Mouse (Mus musculus) monocyte, adult 2 months (primary cell): ENCODE data around the gene Dph6.
A peak's percentile ranks its signal among the peaks of the same experiment; 100 is the strongest.
"Not testable (repeated sequence)": the region's sequence is repeated elsewhere in the genome, so short reads cannot be mapped to it uniquely, and the experiment has no call there.

Experiments used
- DNase-seq, 2 experiments: peaks; one replicate each; pipeline ENCODE4 v3.0.0; 2022; ENCODE audit warnings: low spot score in 2 of 2, low read depth in 1 of 2

Gene Dph6

GRCm38 (mm10) chr2:114654365-114655239 lies at the start of gene Dph6:
Gene Dph6, minus strand, starts transcription at chr2:114654964.
- DNase-seq = peak; percentile 54 to 76

- DNase-seq = no peak
Observed at GRCm38 (mm10) chr2:114700966-114701685, 46.4 kb upstream of the Dph6 start.

GRCm38 (mm10) chr2:114691607-114692006 lies 36.8 kb upstream of the Dph6 start:
- DNase-seq = no peak

DNA sequence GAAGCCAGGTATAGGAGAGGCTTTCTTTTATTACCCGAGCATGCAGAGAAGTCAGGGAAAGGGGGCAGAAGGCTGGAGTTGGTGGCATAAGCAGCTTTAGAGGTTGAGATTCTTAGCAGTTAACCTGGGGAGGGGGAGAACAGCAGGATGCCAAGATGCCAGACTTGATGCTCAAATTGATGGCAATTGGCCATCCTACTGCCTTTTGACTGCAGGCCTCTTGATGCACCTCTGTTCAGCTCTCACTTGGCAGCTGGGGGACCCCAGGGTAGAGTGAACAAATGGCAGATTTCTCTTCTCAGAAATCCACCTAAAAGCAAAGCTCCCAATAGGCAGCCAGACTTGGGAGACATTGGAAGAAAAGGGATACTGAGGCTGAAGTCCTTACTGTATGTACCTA lies 32.7 kb upstream of the Dph6 start:
- no peak for DNase-seq

- DNase-seq = no peak
Observed at GRCm38 (mm10) chr2:114687081-114687480, 32.3 kb upstream of the Dph6 start.

DNA sequence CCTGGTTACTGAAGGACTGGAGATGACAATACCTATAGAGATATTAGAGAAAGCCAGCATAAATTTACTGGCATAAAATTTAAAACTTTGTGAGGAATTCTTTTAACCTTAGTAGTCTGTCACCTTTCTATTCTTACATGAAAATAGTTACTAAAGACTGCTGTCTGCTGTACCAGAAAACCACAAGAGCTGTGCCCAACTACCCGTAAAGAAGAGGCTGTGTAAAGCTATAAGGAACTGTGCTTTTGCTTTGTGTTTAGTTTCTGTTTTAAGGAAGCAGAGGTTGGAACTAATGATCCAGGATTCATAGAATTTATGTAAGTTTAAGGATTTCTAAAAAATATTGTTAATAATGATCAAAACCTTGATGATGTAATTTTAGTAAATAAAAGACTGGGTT lies 19.1 kb upstream of the Dph6 start:
- no peak for DNase-seq

DNA sequence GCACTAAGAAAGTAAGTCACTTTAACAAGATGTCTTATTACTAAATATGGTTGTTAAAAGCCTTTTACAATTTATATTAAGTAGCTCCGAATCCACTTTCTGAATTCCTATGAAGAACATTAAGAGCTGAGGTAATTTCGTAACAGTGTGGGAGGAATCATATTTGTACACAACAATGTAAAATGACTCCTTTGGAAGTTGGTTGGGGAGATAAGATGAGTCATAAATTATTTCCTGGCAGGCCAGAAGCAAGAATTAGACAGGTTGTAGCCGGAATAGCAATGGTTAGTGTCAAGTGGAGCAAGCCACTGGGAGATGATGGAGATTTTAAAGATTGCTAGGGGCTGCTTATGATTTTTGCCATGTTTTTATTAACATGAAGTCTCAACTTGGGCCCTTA lies 16.2 kb upstream of the Dph6 start:
- no peak for DNase-seq

DNA sequence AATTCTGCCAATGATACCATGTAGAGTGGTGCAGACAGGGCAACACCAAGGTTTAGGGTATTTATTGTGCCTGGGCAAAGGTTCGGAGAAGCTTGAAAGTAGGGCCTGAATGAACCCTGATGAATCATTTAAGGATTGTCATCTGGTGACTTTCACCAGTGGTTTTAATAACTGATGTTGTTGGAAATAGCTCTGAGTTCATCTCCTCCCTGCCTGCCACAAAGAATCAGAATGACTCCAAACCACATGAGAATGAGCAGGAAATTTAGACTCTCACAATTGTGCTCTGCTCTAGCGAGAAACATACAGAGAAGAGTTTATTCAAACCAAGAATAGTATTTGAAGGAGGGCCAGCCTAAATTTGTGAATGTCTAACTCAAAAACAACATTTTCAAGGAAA lies 4.2 kb upstream of the Dph6 start:
- DNase-seq = no peak

- no peak for DNase-seq
Observed at GRCm38 (mm10) chr2:114646240-114646639, 8.5 kb downstream of the Dph6 start.

DNA sequence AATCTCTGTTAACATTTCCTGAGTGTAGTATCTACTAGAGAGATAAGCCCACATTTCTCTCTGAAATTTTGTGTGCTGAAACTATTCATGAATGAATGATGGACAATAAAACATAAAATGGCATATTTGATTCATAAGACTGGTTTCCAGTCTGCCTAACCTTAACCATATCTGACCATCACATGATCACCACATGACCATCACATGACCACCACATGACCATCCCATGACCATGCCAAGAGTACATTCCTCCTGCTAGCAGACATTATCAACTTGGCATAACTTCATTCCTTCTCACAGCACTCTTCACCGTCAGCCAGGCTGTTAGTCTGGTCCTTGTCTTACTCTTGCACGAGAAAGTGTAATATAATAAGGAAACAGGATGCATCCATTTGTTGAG lies 10.9 kb downstream of the Dph6 start:
- no peak for DNase-seq

- DNase-seq = no peak
Observed at GRCm38 (mm10) chr2:114624683-114625082, 30.1 kb downstream of the Dph6 start.

DNA sequence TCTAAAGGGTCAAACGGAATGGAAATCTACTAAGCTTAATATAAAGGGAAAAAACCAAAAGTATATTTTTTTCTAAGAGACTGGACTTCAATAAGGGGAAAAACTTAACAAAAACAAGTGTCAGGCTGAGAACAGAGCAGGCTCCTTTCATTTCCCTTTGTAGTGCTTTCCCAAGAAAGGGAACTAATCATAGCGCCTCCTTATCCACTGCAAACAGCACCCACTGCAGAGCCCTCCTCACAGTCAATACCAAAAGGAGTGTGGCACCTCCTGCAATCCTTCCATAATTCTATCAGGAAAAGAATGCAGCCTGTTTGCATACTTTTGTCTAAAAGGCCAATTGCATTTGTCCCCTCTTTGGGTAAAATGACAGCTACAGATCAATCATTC lies 32.2 kb downstream of the Dph6 start:
- DNase-seq = no peak

DNA sequence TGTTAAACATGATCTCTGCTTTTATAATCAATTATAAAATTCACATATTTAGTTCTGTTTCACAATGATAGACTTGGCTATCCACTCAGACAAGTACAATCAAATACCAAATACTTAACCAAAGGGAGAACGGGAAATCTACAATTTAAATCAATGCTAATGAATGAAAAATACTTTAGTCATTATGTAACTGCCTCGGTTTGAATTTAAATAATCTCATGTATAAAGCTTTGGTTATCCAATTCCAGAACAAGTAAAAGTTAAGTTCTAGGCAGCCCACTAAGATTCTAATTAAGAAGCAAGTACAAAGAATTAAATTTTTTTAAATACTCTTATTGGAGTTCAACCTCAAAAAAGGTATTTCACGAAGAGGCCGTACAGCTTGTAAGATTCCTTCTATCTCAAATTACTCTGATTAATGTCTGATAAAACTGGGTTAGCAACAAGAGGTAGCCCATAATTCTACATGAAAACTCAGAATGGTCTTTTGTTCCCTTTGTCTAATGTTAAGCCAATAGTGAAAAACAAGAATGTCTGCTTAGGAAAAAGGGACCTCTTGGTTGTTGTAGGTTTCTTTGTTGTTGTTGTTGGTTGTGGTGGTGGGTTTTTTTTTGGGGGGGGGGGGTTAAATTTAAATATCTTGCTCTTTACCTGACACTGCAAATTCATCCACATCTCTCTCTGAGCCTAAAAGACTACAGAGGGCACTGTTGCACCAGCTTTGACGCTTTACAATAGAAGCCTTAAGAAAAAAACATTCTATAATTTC lies 32.8 kb downstream of the Dph6 start:
- no peak for DNase-seq

- DNase-seq = no peak
Observed at GRCm38 (mm10) chr2:114611576-114611975, 43.2 kb downstream of the Dph6 start.

DNA sequence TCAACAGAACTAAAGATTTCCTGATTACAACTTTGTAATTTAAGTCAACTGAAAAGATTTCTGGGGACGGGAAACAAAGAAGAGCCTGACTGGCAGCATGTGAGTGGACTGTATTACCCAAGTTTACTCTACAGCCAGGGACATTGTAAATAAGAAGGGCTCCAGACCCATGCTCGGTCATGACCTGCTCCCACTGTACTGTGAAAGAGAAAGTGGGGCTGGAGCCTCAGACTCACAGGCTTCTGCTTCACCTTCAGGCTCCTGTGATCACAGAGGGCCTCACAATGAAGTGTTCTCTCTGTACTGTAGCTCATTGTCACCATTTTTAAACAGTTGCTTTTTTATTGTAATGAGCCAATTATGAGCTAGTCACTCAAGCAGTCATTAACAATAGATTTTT lies 44.7 kb downstream of the Dph6 start:
- no peak for DNase-seq

- not testable (repeated sequence) for DNase-seq
Observed at GRCm38 (mm10) chr2:114605202-114605601, 49.6 kb downstream of the Dph6 start.

DNA sequence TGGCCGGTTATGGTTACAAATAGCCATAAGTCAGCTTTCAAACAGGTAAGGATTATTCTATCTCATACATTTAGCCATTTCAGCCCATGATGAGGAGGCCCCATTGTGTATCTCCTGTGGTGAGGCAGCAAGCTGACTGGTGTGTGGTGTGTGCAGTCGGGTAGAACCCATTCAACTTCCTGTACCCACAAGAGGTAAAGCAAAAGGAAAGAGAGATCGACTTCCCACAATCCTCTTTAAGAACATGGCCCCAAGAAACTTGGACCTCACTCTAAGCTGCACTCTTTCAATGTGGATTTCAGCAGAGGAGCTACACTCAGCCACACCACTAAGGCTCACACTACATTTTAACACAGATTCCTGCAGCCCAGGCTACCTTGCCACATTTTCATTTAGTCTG lies 53.6 kb downstream of the Dph6 start:
- no peak for DNase-seq

- DNase-seq = no peak
Observed at GRCm38 (mm10) chr2:114599793-114600192, 55.0 kb downstream of the Dph6 start.

- no peak for DNase-seq
Observed at GRCm38 (mm10) chr2:114593393-114593792, 61.4 kb downstream of the Dph6 start.

DNA sequence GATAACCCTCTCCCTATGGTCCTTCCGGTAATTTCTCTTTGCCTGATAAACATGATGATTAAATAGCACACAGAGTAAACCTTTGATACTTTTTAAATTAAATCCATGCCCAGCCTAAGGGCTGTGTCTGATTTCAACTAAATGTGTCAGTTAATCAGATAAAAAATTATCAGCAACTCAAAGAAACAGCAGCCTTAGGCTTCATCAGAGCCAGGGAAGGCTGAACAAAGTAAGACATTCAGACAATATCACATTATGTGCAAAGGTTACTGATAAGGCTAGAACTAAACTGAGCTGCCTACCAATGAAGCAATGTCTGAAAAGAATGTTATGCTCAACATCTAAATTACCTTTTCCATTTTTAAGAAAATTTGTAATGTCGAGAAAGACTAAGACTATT lies 74.0 kb downstream of the Dph6 start:
- no peak for DNase-seq

GRCm38 (mm10) chr2:114543000-114543622 lies 111.7 kb downstream of the Dph6 start:
- no peak for DNase-seq
